Mouse (Mus musculus) midbrain, embryonic 11.5 days (tissue): ENCODE data around the gene Bst2. TPM values are rescaled to one million over a fixed set of nuclear protein-coding genes. Genes with fewer than 3 reads are reported as not detected.

Source experiments
- ATAC-seq: fragments of 200-750 bp; cut with Nextera tagmentation; 2 replicates; pipeline ENCODE4 v1.8.0; 2017; ENCODE audit warnings: moderate TSS enrichment, moderate library complexity; ENCODE audit not compliant: low FRiP score
- DNase-seq: peaks from one replicate; pipeline ENCODE4 v3.0.0; 2015; ENCODE audit warnings: low spot score; ENCODE audit errors: missing footprints
- H3K27ac ChIP-seq: fragments of 300-500 bp; sonication (generic); 2 replicates; pipeline ENCODE4 v1.5.1; 2014; ENCODE audit warnings: low read depth, low read length
- H3K27me3 ChIP-seq: fragments of 300-500 bp; sonication (generic); 2 replicates; pipeline ENCODE4 v1.6.1; 2014; ENCODE audit warnings: mild to moderate bottlenecking, low read length, moderate library complexity, mixed read lengths; ENCODE audit not compliant: control insufficient read depth, insufficient read depth
- H3K36me3 ChIP-seq: fragments of 300-500 bp; sonication (generic); 2 replicates; pipeline ENCODE4 v1.6.1; 2014; ENCODE audit warnings: mild to moderate bottlenecking, low read length, moderate library complexity, mixed read lengths; ENCODE audit not compliant: control insufficient read depth, insufficient read depth
- H3K4me1 ChIP-seq: fragments of 300-500 bp; sonication (generic); 2 replicates; pipeline ENCODE4 v1.6.1; 2014; ENCODE audit warnings: low read length; ENCODE audit not compliant: control insufficient read depth, insufficient read depth
- H3K4me2 ChIP-seq: fragments of 300-500 bp; sonication (generic); 2 replicates; pipeline ENCODE4 v1.6.1; 2014; ENCODE audit warnings: mild to moderate bottlenecking, moderate library complexity
- H3K4me3 ChIP-seq: fragments of 300-500 bp; sonication (generic); 2 replicates; pipeline ENCODE4 v1.5.1; 2014; ENCODE audit warnings: low read depth, low read length
- H3K9ac ChIP-seq: fragments of 300-500 bp; sonication (generic); 2 replicates; pipeline ENCODE4 v1.6.1; 2014; ENCODE audit warnings: low read length
- H3K9me3 ChIP-seq: fragments of 300-500 bp; sonication (generic); 2 replicates; pipeline ENCODE4 v1.6.1; 2016; ENCODE audit warnings: low read length; ENCODE audit not compliant: control insufficient read depth
- WGBS: fragments of 180-500 bp; shearing (Covaris S2); extraction: QIAGEN DNeasy Blood & Tissue Kit; methylation state at CpG from one replicate; pipeline ENCODE4 v1.1.7; 2014; 5-methylcytosine and 5-hydroxymethylcytosine counted together
- polyA plus RNA-seq: library from polyadenylated mRNA; unstranded; fragments of >200 nt; fragmentation: Nextera tagmentation; extraction: Ambion mirVana; gene quantifications from 2 replicates; pipeline ENCODE4 v1.2.1, GENCODE M21; 2014

Gene Bst2
- polyA plus RNA-seq, 1 experiment from 2014 or later, result 5.0 TPM

DNA sequence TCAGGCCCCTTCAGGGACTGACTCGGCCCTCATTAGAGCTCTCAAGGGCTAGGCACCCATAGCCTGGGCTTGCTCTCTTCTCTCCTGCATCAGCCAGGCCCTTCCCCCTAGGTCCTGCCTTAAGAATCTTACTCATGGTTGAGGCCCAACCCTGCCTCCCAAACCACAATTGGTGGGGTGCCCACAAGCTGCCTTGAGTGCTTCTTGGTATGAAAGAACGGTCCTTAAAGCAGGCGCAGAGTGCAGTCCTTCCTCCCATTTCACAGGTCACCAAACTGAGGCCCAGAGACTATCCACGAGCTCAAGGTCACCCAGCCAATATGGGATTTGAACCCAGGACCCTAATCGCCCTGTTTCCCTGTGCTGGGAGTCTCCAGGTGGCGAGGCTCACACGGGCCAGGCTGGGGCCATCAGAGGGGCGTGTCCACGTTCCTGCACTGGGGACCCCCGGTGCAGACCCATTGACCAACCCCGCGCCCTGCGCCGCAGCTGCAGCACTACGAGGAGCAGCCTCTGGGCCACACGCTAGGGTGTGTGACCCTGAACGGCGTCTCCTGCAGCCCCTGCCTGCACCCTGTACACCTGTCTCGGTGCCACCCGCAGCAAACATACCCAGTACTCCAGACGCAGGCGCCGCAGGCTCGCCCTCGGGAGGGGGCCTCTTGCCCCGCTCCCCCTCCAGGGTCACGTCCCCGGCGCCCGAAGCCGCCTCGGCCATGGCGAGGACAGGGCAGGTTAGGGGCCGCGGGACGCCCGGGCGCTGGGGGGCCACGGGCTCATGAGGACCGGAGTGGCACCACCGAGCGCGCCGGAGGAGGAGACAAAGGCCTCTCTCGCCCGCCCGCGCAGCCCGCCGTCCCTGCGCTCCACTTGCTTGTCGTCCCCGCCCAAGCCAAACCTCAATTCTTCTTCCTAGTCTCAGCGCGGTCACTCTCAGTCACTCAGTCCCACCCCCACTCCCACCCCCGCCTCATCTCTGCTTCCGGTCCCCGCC, 51.8 kb downstream of the Bst2 start, which contains the start of gene Ano8:
Gene Ano8, minus strand, starts transcription at position 822 of the 994 bp plus-strand sequence.
- peaks cover 25% of the 10 kb centered on the region for H3K4me1 ChIP-seq
- peak; percentile 76 for ATAC-seq
- peak within 1 kb of the TSS; percentile 92 for H3K4me3 ChIP-seq
- H3K36me3 ChIP-seq, result peaks cover 13% of the 10 kb centered on the region
- peak within 1 kb of the TSS; percentile 78 for H3K27ac ChIP-seq
- DNase-seq, result peak; percentile 98
- H3K9me3 ChIP-seq, result no peaks in the 10 kb centered on the region
- WGBS, result 6% methylated on average over 54 of the region's 58 CpGs
- H3K27me3 ChIP-seq, result no peaks in the 10 kb centered on the region
- peak within 1 kb of the TSS; percentile 75 for H3K4me2 ChIP-seq
- H3K9ac ChIP-seq, result peak within 1 kb of the TSS; percentile 98

DNA sequence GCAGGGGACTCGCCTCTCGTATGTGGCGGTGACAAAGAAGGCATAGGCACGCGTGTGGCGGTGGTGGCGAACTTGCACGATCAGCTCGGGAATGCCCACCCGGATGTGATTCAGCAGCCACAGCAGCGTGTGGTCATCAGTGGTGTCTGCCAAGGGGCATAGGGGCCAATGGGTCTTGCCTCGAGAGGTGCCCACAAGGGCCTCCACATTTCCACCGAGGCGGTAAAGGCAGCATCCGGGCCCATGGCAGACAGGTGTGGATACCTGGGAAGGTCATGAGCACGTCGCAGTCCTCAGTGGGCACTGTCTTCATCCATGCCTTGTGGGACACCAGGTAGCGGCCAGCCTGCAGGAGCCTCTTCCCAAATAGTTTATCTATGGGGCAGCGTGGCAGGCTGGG, 52.5 kb downstream of the Bst2 start:
- Histone ChIP-seq H3K9me3 (no peaks in the 10 kb centered on the region), H3K27me3 (no peaks in the 10 kb centered on the region), H3K9ac (peak overlapping the region; percentile 98), H3K27ac (no peak overlapping the region), H3K4me2 (peak overlapping the region; percentile 75), H3K4me3 (peak overlapping the region; percentile 92), H3K4me1 (peaks cover 22% of the 10 kb centered on the region), H3K36me3 (peaks cover 14% of the 10 kb centered on the region)
- no peak for ATAC-seq
- no peak for DNase-seq
- 97% methylated on average over 19 of the region's 19 CpGs for WGBS

Other genes starting within 250 kb of the Bst2 start
- gene Use1, start 170.6 kb downstream of the Bst2 start, polyA plus RNA-seq, result 70.9 and 71.7 TPM in 2 replicates
- 2.9 and 3.3 TPM in 2 replicates for gene Ocel1, start 166.2 kb downstream of the Bst2 start, polyA plus RNA-seq
- gene Nr2f6, start 155.5 kb downstream of the Bst2 start, polyA plus RNA-seq, result 62.6 and 73.0 TPM in 2 replicates
- 2.4 and 3.3 TPM in 2 replicates for gene Ushbp1, start 141.7 kb downstream of the Bst2 start, polyA plus RNA-seq
- gene Babam1, start 140.6 kb downstream of the Bst2 start, polyA plus RNA-seq, result 99.0 and 99.2 TPM in 2 replicates
- 14.9 and 16.3 TPM in 2 replicates for gene Ankle1, start 131.4 kb downstream of the Bst2 start, polyA plus RNA-seq
- gene Abhd8, start 73.8 kb downstream of the Bst2 start, polyA plus RNA-seq, result 36.4 and 42.2 TPM in 2 replicates
- gene Mrpl34, start 72.5 kb downstream of the Bst2 start, polyA plus RNA-seq, result 249 and 251 TPM in 2 replicates
- 128 and 129 TPM in 2 replicates for gene Dda1, start 68.3 kb downstream of the Bst2 start, polyA plus RNA-seq
- gene Ano8, start 51.5 kb downstream of the Bst2 start, polyA plus RNA-seq, result 4.0 and 4.7 TPM in 2 replicates
- gene Gtpbp3, start 49.4 kb downstream of the Bst2 start, polyA plus RNA-seq, result 4.0 and 4.6 TPM in 2 replicates
- gene Plvap, start 25.7 kb downstream of the Bst2 start, polyA plus RNA-seq, result 33.7 and 34.1 TPM in 2 replicates
- 0.40 and 0.72 TPM in 2 replicates for gene Ccdc194, start 11.7 kb downstream of the Bst2 start, polyA plus RNA-seq
- gene Mvb12a, start 5.5 kb upstream of the Bst2 start, polyA plus RNA-seq, result 50.7 and 51.0 TPM in 2 replicates
- 0.12 and 0.14 TPM in 2 replicates for gene Tmem221, start 21.4 kb upstream of the Bst2 start, polyA plus RNA-seq
- gene Nxnl1, start 29.1 kb upstream of the Bst2 start, polyA plus RNA-seq, result not detected in 2 replicates
- 8.6 and 12.4 TPM in 2 replicates for gene Slc27a1, start 31.4 kb upstream of the Bst2 start, polyA plus RNA-seq
- 224 and 234 TPM in 2 replicates for gene Pgls, start 54.7 kb upstream of the Bst2 start, polyA plus RNA-seq
- gene Fam129c, start 60.2 kb upstream of the Bst2 start, polyA plus RNA-seq, result 3.2 and 3.6 TPM in 2 replicates
- gene Colgalt1, start 73.5 kb upstream of the Bst2 start, polyA plus RNA-seq, result 39.5 and 42.8 TPM in 2 replicates
- gene Unc13a, start 134.3 kb upstream of the Bst2 start, polyA plus RNA-seq, result 5.4 and 6.5 TPM in 2 replicates
- 1.3 and 1.7 TPM in 2 replicates for gene Jak3, start 138.8 kb upstream of the Bst2 start, polyA plus RNA-seq
- 0.44 and 0.48 TPM in 2 replicates for gene Insl3, start 151.8 kb upstream of the Bst2 start, polyA plus RNA-seq
- 0.38 and 0.63 TPM in 2 replicates for gene B3gnt3, start 164.3 kb upstream of the Bst2 start, polyA plus RNA-seq
- gene Fcho1, start 188.3 kb upstream of the Bst2 start, polyA plus RNA-seq, result 12.9 and 15.3 TPM in 2 replicates